In the genomic region with DNA sequence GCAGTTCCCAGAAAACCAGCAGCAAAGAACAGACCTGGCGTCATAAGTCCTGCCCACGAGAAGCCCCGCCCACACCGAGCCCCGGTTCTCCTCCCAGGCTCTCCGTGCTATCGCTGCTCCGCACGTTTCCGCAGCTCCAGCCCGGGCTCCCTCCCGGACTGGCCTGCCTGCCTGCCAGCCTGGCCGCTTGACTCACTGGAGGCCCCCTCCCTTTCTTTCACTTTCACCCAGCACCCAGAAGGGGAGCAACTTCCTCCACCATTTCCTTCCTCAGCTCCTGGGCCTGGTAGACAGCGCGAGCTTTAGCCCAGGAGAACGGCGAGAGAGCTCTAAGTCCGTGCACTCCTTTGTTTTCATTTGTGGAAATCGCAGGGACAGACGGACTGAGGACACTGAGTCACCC, we compare ENCODE assay signal across 7 mouse cellular contexts. TPM values are rescaled to one million over a fixed set of nuclear protein-coding genes. Genes with fewer than 3 reads are reported as not detected.
DNase-seq lines count a peak whose midpoint lies in the region; ATAC-seq lines count a peak whose summit lies in the region.

No protein-coding gene starts in this region.

- peaks cover 65% of the 10 kb centered on the region for H3K4me1 ChIP-seq in limb, embryonic 12.5 days (replicated peaks)
- H3K4me1 ChIP-seq in midbrain, embryonic 14.5 days (ENCODE audit: control insufficient read depth, insufficient read depth, low read length), result peaks cover 29% of the 10 kb centered on the region

- H3K4me2 ChIP-seq in limb, embryonic 12.5 days, result peak overlapping the region; percentile 74
- H3K4me2 ChIP-seq in midbrain, embryonic 14.5 days (ENCODE audit: low read length), result peak overlapping the region; percentile 54

- peak overlapping the region; percentile 77 for H3K9ac ChIP-seq in limb, embryonic 12.5 days (replicated peaks)
- peak overlapping the region; percentile 47 for H3K9ac ChIP-seq in midbrain, embryonic 14.5 days (replicated peaks; ENCODE audit: low read length)

- peak; percentile 66 for ATAC-seq in granulocyte monocyte progenitor cell, adult 5-6 weeks (replicated peaks; ENCODE audit: poor library complexity, severe bottlenecking)
- peak; percentile 58 for ATAC-seq in limb, embryonic 12.5 days (ENCODE audit: insufficient number of reproducible peaks, insufficient read depth, low FRiP score, low TSS enrichment, low read depth)
- ATAC-seq in midbrain, embryonic 14.5 days (ENCODE audit: low FRiP score, low TSS enrichment), result peak; percentile 83

- no peaks in the 10 kb centered on the region for H3K9me3 ChIP-seq in limb, embryonic 12.5 days
- H3K9me3 ChIP-seq in midbrain, embryonic 14.5 days (ENCODE audit: control insufficient read depth, low read length), result no peaks in the 10 kb centered on the region

- H3K27me3 ChIP-seq in limb, embryonic 12.5 days, result no peaks in the 10 kb centered on the region
- H3K27me3 ChIP-seq in midbrain, embryonic 14.5 days (ENCODE audit: control insufficient read depth, insufficient read depth, low read length), result no peaks in the 10 kb centered on the region

- peaks cover 34% of the 10 kb centered on the region for H3K36me3 ChIP-seq in limb, embryonic 12.5 days
- H3K36me3 ChIP-seq in midbrain, embryonic 14.5 days (ENCODE audit: control insufficient read depth, insufficient read depth, low read length), result peaks cover 24% of the 10 kb centered on the region

- WGBS in limb, embryonic 12.5 days, result under 1% methylated on average over 20 of the region's 20 CpGs
- 1% methylated on average over 20 of the region's 20 CpGs for WGBS in midbrain, embryonic 14.5 days

- H3K27ac ChIP-seq in limb, embryonic 12.5 days, result peak overlapping the region; percentile 92
- H3K27ac ChIP-seq in midbrain, embryonic 14.5 days (replicated peaks; ENCODE audit: low read depth, low read length), result peak overlapping the region; percentile 86

- DNase-seq in adrenal gland, postnatal 10 days, result peak; percentile 93
- DNase-seq in embryo, embryonic 9.5 days (ENCODE audit: extremely low spot score), result peak; percentile 81
- peak; percentile 92 for DNase-seq in kidney, adult 11 months
- peak; percentile 87 for DNase-seq in midbrain, embryonic 14.5 days
- peak; percentile 77 to 78 for DNase-seq in spleen, adult 18-20 months

- peak overlapping the region; percentile 48 for H3K4me3 ChIP-seq in limb, embryonic 12.5 days (replicated peaks)
- peak overlapping the region; percentile 28 for H3K4me3 ChIP-seq in midbrain, embryonic 14.5 days (replicated peaks; ENCODE audit: low read depth, low read length)

RNA-seq across cellular contexts. Expression of gene Pnma1, which starts 27.4 kb away (rescaled TPM):
- under 1 TPM; 0.30 to 0.61 TPM for total RNA-seq in adrenal gland, postnatal 10 days (2021)
- 0.26 and 0.47 TPM in 2 replicates for total RNA-seq in granulocyte monocyte progenitor cell, adult 5-6 weeks (2014; fragmentation: Nextera tagmentation)
- total RNA-seq in granulocyte monocyte progenitor cell, adult 5-6 weeks (2017), result 0.17 TPM in 1 of 2 replicates, not detected in the other
- 1.2 and 1.3 TPM in 2 replicates for polyA plus RNA-seq in limb, embryonic 12.5 days (2016; fragmentation: Nextera tagmentation; extraction: Ambion mirVana)
- polyA plus RNA-seq in midbrain, embryonic 14.5 days (2014; fragmentation: Nextera tagmentation; extraction: Ambion mirVana), result 5.4 and 6.2 TPM in 2 replicates

RNA-seq across cellular contexts. Expression of gene Elmsan1, which starts 43.0 kb away (rescaled TPM):
- 10 to 100 TPM; 19.2 to 24.9 TPM for total RNA-seq in adrenal gland, postnatal 10 days (2021)
- total RNA-seq in granulocyte monocyte progenitor cell, adult 5-6 weeks (2014; fragmentation: Nextera tagmentation), result 12.7 and 15.1 TPM in 2 replicates
- 7.8 and 10.1 TPM in 2 replicates for total RNA-seq in granulocyte monocyte progenitor cell, adult 5-6 weeks (2017)
- 7.0 and 8.6 TPM in 2 replicates for polyA plus RNA-seq in limb, embryonic 12.5 days (2016; fragmentation: Nextera tagmentation; extraction: Ambion mirVana)
- polyA plus RNA-seq in midbrain, embryonic 14.5 days (2014; fragmentation: Nextera tagmentation; extraction: Ambion mirVana), result 2.7 and 4.3 TPM in 2 replicates

Comparison
In these comparisons a context has a peak if more than half of its experiments do, and no peak if none do; other contexts are left out.
1. Peak in every context shown above with its lines: DNase-seq, ATAC-seq, H3K4me3 ChIP-seq and H3K27ac ChIP-seq.